Mouse (Mus musculus) myocyte (in vitro differentiated cells): ENCODE data around the gene Kifc3. TPM values are rescaled to one million over a fixed set of nuclear protein-coding genes. Genes with fewer than 3 reads are reported as not detected.

Source experiments
- H3K27me3 ChIP-seq: one replicate; pipeline ENCODE4 v1.6.1; 2011; ENCODE audit not compliant: control insufficient read depth, insufficient read depth, insufficient read length
- H3K36me3 ChIP-seq: one replicate; pipeline ENCODE4 v1.6.1; 2011; ENCODE audit not compliant: control insufficient read depth, insufficient read depth
- H3K4me2 ChIP-seq: one replicate; pipeline ENCODE4 v1.6.1; 2011; ENCODE audit warnings: low read depth, control low read depth
- H3K4me3 ChIP-seq: one replicate; pipeline ENCODE4 v1.5.1; 2011; ENCODE audit warnings: mild to moderate bottlenecking, control low read depth, moderate library complexity
- H3K79me2 ChIP-seq: one replicate; pipeline ENCODE4 v1.6.1; 2011; ENCODE audit not compliant: control insufficient read depth, insufficient read depth
- H3ac ChIP-seq: one replicate; pipeline ENCODE4 v1.6.1; 2011; ENCODE audit not compliant: control insufficient read depth, insufficient read length
- CEBPB ChIP-seq: IDR thresholded peaks from 2 replicates; pipeline ENCODE4 v1.6.1; 2011; ENCODE audit warnings: mild to moderate bottlenecking, moderate library complexity; ENCODE audit not compliant: poor library complexity, insufficient read depth, severe bottlenecking
- E2F4 ChIP-seq: IDR thresholded peaks from one replicate; pipeline ENCODE4 v1.6.1; 2011; ENCODE audit warnings: mild to moderate bottlenecking, control low read depth, moderate library complexity; ENCODE audit not compliant: insufficient read depth
- MAX ChIP-seq: IDR thresholded peaks from one replicate; pipeline ENCODE4 v1.6.1; 2011; ENCODE audit warnings: low read depth, mild to moderate bottlenecking, control low read depth
- MYOD1 ChIP-seq, 3 experiments: IDR thresholded peaks; one replicate each; pipeline ENCODE4 v1.6.1; 2011; ENCODE audit warnings: control low read depth in 2 of 3, low read depth in 2 of 3, mild to moderate bottlenecking in 2 of 3, moderate library complexity in 1 of 3; ENCODE audit not compliant: insufficient read length in 2 of 3, control insufficient read depth in 1 of 3
- MYOG ChIP-seq, 3 experiments: IDR thresholded peaks; one replicate each; pipeline ENCODE4 v1.6.1; 2011; ENCODE audit warnings: control low read depth in 2 of 3, low read depth in 2 of 3, mild to moderate bottlenecking in 2 of 3; ENCODE audit not compliant: insufficient read length in 2 of 3, control insufficient read depth in 1 of 3, insufficient read depth in 1 of 3
- POLR2A ChIP-seq: IDR thresholded peaks from one replicate; pipeline ENCODE4 v1.6.1; 2011; ENCODE audit warnings: low read depth, mild to moderate bottlenecking, control low read depth, moderate library complexity; ENCODE audit not compliant: insufficient read length
- POLR2AphosphoS2 ChIP-seq: IDR thresholded peaks from one replicate; pipeline ENCODE4 v1.6.1; 2011; ENCODE audit warnings: low read depth, control low read depth; ENCODE audit not compliant: insufficient read length
- REST ChIP-seq: IDR thresholded peaks from one replicate; pipeline ENCODE4 v1.6.1; 2011; ENCODE audit warnings: mild to moderate bottlenecking, control low read depth, moderate library complexity; ENCODE audit not compliant: insufficient read depth, insufficient read length
- SRF ChIP-seq: IDR thresholded peaks from one replicate; pipeline ENCODE4 v1.6.1; 2011; ENCODE audit warnings: low read depth; ENCODE audit not compliant: control insufficient read depth, insufficient read length
- TCF12 ChIP-seq: IDR thresholded peaks from one replicate; pipeline ENCODE4 v1.6.1; 2011; ENCODE audit warnings: mild to moderate bottlenecking, control low read depth; ENCODE audit not compliant: poor library complexity, insufficient read depth, severe bottlenecking
- TCF3 ChIP-seq: IDR thresholded peaks from one replicate; pipeline ENCODE4 v1.6.1; 2011; ENCODE audit warnings: low read depth, control low read depth; ENCODE audit not compliant: insufficient read length
- USF1 ChIP-seq: IDR thresholded peaks from one replicate; pipeline ENCODE4 v1.6.1; 2011; ENCODE audit warnings: low read depth, mild to moderate bottlenecking, control low read depth, moderate library complexity
- polyA plus RNA-seq: library from polyadenylated mRNA; unstranded; fragments of >200 nt; fragmentation: generic; extraction: Trizol; gene quantifications from one replicate; pipeline ENCODE4 v1.2.1, GENCODE M21; 2012; ENCODE audit warnings: missing spikeins

Kifc3 gene
- polyA plus RNA-seq, 1 experiment = 22.6 TPM

DNA sequence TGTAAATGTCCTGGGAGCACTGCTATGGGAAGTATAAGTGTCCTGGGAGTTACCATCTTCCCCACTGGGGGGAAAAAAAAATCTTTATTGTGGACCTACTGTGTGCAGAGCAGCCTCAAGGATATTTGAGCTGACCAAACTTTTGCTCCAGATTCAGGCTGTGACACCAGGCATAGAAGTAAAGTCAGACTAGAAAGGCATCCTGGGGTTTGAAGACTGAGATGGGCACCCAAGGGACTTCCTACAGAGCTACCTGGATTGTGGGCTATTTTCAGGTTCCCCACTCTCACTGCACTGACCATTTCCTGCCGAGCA is 63.6 kb downstream of the Kifc3 start:
- H3K4me2 ChIP-seq = no peak overlapping the region
- TF ChIP-seq REST (no peak), POLR2A (no peak), SRF (no peak), POLR2AphosphoS2 (no peak), MYOG (IDR thresholded peaks at IDR 0.05; ENCODE audit: control insufficient read depth in 1 of 3, insufficient read depth in 1 of 3, insufficient read length in 2 of 3, low read depth in 2 of 3) (no peak), E2F4 (no peak), CEBPB (no peak)
- no peak overlapping the region for H3K4me3 ChIP-seq
- H3ac ChIP-seq = no peak overlapping the region
- H3K27me3 ChIP-seq = no peaks in the 10 kb centered on the region
- H3K79me2 ChIP-seq = no peaks in the 10 kb centered on the region
- no peaks in the 10 kb centered on the region for H3K36me3 ChIP-seq

DNA sequence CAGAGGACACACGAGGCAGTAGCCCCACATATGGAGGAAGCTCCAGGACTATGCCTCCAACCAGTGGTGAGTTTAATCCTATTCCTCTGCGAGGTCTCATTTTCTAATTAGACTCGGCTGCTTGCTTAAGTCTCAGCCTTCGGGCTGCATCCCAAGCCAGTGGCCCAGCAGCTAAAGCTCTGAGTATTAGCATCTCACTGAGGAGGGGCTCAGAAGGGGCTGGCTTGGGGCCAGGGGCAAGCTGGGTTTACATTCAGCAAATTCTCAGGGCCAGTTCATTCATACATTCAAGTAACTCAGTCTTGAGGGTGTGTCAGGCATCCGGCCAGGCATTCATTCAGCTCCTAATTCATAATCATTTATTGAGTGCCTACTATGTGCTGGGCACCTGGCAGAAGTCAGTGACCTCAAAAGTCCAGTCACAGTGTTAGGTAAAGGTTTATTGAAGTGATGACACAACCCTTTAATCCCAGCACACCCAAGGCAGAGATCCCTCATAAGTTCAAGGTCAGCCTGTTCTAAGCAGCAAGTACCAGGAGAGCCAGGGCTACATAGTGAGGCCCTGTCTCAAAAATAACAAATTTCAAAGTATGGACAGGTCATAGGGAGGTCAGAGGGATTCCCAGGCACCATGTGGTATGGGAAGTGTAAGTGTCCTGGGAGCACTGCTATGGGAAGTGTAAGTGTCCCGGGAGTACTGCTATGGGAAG is 64.1 kb downstream of the Kifc3 start:
- TF ChIP-seq TCF12 (no peak), MYOG (IDR thresholded peaks at IDR 0.05; ENCODE audit: control insufficient read depth in 1 of 3, insufficient read depth in 1 of 3, insufficient read length in 2 of 3, low read depth in 2 of 3) (no peak), USF1 (no peak), SRF (no peak)
- Histone ChIP-seq H3K4me2 (peak overlapping the region; percentile 48), H3K79me2 (no peaks in the 10 kb centered on the region), H3K27me3 (no peaks in the 10 kb centered on the region), H3K36me3 (no peaks in the 10 kb centered on the region), H3K4me3 (no peak overlapping the region), H3ac (no peak overlapping the region)

GRCm38 (mm10) chr8:95137641-95138098 is 64.9 kb downstream of the Kifc3 start:
- H3K4me3 ChIP-seq = no peak overlapping the region

DNA sequence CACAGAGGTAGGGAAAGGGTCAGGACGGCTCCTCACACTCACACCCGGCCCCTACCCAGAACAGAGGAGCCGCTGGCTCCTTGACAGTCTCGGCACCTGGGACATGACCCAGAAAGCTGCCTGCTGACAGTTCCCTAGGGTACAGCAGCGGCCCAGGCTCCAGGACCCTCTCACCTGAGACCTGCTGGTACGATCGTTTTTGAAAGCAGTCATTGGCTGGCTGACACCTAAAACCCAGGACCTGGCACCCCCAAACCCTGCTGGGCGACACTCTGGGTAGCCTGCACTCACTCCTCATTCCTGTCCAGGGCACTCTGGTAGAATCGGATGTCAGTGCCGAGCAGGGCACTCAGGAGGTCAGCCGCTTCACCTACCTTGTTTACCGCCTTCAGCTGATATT is 65.4 kb downstream of the Kifc3 start:
- H3K4me3 ChIP-seq = no peak overlapping the region

More at GRCm38 (mm10) chr8:95137641-95138098, 64.9 kb downstream of the Kifc3 start:
- TF ChIP-seq TCF3 (no peak), USF1 (no peak), MYOG (IDR thresholded peaks at IDR 0.05; ENCODE audit: control insufficient read depth in 1 of 3, insufficient read depth in 1 of 3, insufficient read length in 2 of 3, low read depth in 2 of 3) (no peak), CEBPB (no peak), POLR2AphosphoS2 (no peak), MAX (no peak), REST (no peak), SRF (no peak), TCF12 (no peak), E2F4 (no peak), POLR2A (no peak), MYOD1 (IDR thresholded peaks at IDR 0.05; ENCODE audit: control insufficient read depth in 1 of 3, insufficient read length in 2 of 3, low read depth in 2 of 3) (no peak)
- H3K27me3 ChIP-seq = no peaks in the 10 kb centered on the region
- H3ac ChIP-seq = no peak overlapping the region
- H3K4me2 ChIP-seq = peak overlapping the region; percentile 48
- H3K79me2 ChIP-seq = no peaks in the 10 kb centered on the region
- H3K36me3 ChIP-seq = peaks cover 4% of the 10 kb centered on the region

DNA sequence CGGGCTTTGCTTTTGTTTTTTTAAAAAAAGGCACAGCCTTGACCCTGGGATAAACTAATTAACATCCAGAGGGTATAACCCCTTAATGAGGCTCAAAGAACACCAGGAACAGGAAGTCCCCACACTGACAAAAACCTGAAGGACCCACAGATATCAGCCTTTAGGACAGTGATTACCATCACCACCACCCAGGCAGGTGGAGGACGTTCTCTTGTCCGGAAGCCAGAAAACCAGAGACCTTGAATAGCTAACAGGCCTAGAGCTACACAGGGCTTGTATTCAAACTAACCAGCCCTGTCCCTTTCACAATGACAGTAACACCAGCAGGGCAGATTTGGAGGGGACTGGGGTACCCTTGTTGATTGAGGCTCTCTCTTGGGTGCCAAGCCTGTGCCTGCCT is 66.4 kb downstream of the Kifc3 start:
- no peak overlapping the region for H3K4me2 ChIP-seq
- H3K27me3 ChIP-seq = no peaks in the 10 kb centered on the region
- no peaks in the 10 kb centered on the region for H3K79me2 ChIP-seq
- no peak overlapping the region for H3K4me3 ChIP-seq
- no peak overlapping the region for H3ac ChIP-seq
- peaks cover 10% of the 10 kb centered on the region for H3K36me3 ChIP-seq
- TF ChIP-seq MAX (no peak), SRF (no peak), E2F4 (no peak), POLR2A (no peak), MYOD1 (IDR thresholded peaks at IDR 0.05; ENCODE audit: control insufficient read depth in 1 of 3, insufficient read length in 2 of 3, low read depth in 2 of 3) (no peak), POLR2AphosphoS2 (no peak), USF1 (no peak), TCF12 (no peak), TCF3 (no peak), REST (no peak), CEBPB (no peak), MYOG (IDR thresholded peaks at IDR 0.05; ENCODE audit: control insufficient read depth in 1 of 3, insufficient read depth in 1 of 3, insufficient read length in 2 of 3, low read depth in 2 of 3) (no peak)

More for the DNA sequence above, 65.4 kb downstream of the Kifc3 start:
- Histone ChIP-seq H3ac (no peak overlapping the region), H3K27me3 (no peaks in the 10 kb centered on the region), H3K36me3 (peaks cover 9% of the 10 kb centered on the region), H3K4me2 (peak overlapping the region; percentile 48), H3K79me2 (no peaks in the 10 kb centered on the region)
- TF ChIP-seq USF1 = no peak
